Mouse (Mus musculus): ENCODE measurements around the gene Aurkb.
"Not testable (repeated sequence)": the region's sequence is repeated elsewhere in the genome, so short reads cannot be mapped to it uniquely, and the experiment has no call there.

Gene Aurkb

DNA sequence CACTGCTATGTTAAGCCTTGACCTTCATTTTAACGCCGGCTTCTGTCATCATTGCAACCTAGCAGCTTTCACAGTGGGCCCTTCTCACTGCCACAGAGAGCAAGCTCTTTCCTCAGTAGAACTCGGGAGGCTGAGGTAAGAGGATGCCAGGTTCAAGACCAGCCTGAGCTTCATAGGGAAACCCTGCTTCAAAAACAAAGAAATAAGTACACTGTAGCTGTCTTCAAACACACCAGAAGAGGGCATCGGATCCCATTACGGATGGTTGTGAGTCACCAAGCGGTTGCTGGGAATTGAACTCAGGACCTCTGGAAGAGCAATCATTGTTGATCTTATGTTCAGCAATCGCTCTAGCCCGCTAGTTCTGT is 35.4 kb downstream of the Aurkb start:
- DNase-seq (ENCODE audit: low spot score), result no peak

DNA sequence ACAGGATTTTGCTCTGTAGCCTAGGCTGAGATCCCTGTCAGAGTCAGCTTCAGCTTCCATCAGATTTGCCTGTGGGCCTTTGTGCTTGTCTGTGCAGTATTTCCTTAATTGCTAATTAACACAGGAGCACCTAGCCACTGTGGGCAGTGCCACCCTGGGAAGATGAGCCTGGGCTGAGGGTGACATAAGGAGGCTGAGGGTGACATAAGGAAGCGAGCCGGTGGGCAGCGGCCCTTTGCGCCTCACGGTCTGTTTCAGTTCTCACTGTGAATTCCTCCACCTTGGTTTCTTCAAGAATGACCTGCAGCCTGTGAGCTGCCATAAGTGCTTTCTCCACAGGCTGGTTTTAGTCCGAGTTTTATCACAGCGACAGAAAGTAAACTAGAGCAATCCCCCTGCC is 36.2 kb downstream of the Aurkb start:
- no peak for DNase-seq (ENCODE audit: low spot score)

DNA sequence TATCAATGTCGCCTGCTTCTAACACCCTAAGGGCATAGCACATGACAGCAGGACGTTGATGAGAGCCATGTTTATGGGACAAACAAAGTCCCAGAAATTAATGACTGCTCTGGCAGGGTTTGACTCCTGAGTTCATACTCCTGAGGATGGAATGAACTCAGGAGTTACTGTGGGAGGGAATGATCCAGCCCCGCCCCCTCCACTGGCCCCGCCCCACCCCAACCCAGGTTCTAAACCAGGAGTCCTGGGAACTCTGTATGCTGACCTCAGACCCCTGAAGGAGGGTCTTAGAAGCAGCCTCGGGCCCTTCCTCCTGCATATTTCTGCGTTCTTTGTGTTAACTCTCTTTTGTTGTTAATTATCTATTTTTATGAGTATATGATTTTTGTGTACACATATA is 40.2 kb downstream of the Aurkb start:
- DNase-seq (ENCODE audit: low spot score), result no peak

DNA sequence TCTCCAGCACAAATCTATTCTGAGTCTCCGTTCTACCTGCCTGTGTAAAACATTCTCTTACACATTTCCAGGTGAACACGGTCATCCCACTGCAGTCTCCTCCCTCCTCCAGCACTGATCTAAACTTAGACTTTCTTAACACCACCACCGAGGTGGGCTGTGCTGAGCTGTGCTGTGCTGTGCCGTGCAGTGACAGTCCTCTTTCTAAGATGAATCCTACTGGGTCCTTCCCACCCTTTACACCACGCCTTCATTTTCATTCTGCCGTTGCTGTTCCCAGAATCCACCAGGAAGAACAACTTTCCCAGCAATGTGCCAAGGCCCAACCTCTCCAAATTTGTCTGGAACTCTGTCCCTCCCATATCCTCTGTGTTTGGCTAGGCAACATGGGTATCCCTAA is 40.9 kb downstream of the Aurkb start:
- DNase-seq (ENCODE audit: low spot score), result no peak

DNA sequence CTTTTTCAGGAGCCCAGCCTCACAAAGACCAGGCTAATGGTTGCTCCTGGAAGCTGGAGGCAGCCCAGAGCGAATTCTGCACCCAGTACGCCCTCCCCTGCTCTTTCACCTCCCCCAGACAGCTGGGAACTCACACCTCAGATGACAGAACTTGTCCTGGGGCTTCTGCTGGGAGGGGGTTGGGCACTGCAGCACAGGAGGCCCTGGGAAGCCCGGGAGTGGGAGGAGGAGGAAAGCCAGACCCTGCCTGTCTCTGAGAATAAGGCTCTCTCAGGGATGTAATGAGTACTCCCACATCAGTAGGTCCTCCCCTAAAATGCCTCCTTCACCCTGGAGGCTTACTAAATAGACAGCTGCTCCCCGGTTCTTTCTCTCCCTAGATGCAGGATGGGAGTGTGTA is 41.6 kb downstream of the Aurkb start:
- DNase-seq (ENCODE audit: low spot score), result no peak

GRCm38 (mm10) chr11:69087597-69087996 is 42.1 kb downstream of the Aurkb start:
- DNase-seq (ENCODE audit: low spot score), result no peak

- DNase-seq (ENCODE audit: low spot score), result peak; percentile 86
These were observed 42.8 kb downstream of the Aurkb start, which contains the start of gene Vamp2 for GRCm38 (mm10) chr11:69088103-69088855. Gene Vamp2 (plus strand): TSS chr11:69088490.

- peak; percentile 45 for DNase-seq (ENCODE audit: low spot score)
These were observed 43.6 kb downstream of the Aurkb start for GRCm38 (mm10) chr11:69088856-69089615.

- no peak for DNase-seq (ENCODE audit: low spot score)
These were observed 44.3 kb downstream of the Aurkb start for GRCm38 (mm10) chr11:69089616-69090290.

DNA sequence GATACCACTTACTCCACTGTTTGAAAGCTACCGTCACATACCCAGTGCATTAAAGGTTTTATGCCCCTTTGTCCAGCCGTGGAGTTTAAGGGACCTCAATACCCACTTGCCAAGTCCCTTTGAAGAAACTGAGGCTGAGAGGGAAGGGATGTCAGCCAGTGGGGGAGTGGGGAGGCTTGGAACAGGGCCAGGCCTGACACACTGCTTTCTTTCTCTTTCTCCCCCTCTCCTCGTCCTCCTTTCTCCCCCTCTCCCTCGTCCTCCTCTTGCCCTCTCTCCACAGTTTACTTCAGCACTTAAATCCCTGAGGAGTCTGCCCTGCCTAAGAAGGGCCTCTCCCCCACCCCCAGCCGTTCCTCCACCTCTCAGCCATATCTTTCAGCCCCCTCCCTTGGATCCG is 44.9 kb downstream of the Aurkb start:
- DNase-seq (ENCODE audit: low spot score), result no peak

- no peak for DNase-seq (ENCODE audit: low spot score)
These were observed 46.3 kb downstream of the Aurkb start for GRCm38 (mm10) chr11:69091566-69092385.

GRCm38 (mm10) chr11:69092386-69092751 is 46.9 kb downstream of the Aurkb start:
- peak; percentile 79 for DNase-seq (ENCODE audit: low spot score)

GRCm38 (mm10) chr11:69092871-69093270 is 47.4 kb downstream of the Aurkb start:
- DNase-seq (ENCODE audit: low spot score), result no peak

GRCm38 (mm10) chr11:69093856-69094255 is 48.4 kb downstream of the Aurkb start:
- DNase-seq (ENCODE audit: low spot score), result not testable (repeated sequence)

DNA sequence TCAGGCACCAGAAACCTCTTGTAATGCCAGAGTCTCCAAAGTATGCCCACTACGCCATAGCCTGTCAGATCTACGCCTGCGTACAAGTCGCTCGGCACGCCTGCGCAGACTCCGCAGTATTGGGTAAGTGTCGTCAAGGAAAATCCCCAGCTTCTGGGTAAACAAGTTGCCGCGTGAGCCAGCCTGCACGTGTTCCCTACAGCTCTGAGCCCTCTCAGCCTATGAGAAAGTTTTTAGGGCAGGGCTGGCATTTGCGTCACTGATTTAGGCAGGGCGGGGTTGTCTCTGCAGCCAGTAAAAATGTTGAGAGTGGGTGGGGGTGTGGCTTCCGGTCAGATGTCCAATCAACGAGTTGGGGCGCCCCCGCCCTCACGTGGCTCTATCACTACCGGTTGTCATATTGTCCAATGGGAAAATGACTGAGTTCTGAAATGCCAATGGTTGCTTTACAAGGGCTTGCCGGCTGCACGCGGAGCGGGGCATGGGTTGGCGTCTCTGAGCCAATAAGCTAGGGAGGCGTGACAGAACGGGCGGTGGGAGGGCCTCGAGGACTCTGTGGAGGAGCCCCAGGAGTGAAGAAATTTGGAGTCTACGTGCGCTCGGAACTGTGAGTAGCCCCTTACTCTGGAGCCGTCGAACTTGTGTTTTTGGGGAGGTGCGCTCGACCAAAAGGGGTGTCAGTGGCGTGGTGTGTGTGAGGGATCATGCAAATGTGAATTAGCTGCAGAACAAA is 49.4 kb downstream of the Aurkb start, which contains the start of gene Per1:
Per1 (plus strand) TSS at position 521 of the 733 bp plus-strand sequence.
- DNase-seq (ENCODE audit: low spot score), result peak; percentile 100

DNA sequence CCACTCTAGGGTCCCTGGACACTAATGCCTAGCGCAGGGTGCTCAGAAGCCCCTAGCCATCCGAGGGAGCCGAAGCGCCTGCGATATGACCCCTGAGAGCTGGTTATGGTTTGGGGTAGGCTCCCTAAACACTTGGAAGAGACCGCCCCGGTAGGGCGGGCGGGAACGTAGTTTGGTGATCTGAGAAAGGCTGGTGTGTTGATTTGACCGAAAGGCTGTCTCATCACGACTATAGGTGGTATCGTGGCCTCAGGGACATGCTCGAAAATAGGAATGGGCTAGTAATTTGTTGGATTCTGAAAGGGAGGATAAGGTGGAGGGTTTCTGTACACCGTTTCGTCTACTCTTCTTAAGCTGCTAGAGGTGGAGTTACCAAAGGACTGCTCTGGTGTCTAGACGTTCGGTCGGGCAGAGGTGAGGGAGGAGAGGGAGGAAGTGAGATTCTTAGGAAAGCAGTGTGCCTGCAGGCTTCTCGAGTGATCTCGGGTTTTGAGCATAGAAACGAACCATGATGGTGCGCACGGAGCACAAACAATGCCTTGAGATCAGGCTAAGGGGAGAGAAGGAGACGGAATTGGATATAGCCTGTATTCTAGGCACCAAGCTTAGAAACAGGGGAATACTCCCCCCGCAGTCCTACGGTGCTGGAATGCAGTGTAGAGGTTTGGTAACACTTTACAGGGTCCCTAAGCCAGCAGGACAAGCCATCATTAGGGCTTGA is 50.2 kb downstream of the Aurkb start:
- peak; percentile 45 for DNase-seq (ENCODE audit: low spot score)

- no peak for DNase-seq (ENCODE audit: low spot score)
These were observed 51.0 kb downstream of the Aurkb start for GRCm38 (mm10) chr11:69096360-69096986.

- peak; percentile 91 for DNase-seq (ENCODE audit: low spot score)
These were observed 51.8 kb downstream of the Aurkb start for GRCm38 (mm10) chr11:69096987-69097900.
